Mouse (Mus musculus) left cerebral cortex, adult 2 months (tissue): ENCODE measurements around the gene Srebf1. TPM values are rescaled to one million over a fixed set of nuclear protein-coding genes. Genes with fewer than 3 reads are reported as not detected.
A peak's percentile ranks its signal among the peaks of the same experiment; 100 is the strongest.

Experiments used
- DNase-seq, 2 experiments: peaks; one replicate each; pipeline ENCODE4 v3.0.0; 2021 to 2022; ENCODE audit warnings: low spot score in 2 of 2, mixed read lengths in 1 of 2; ENCODE audit errors: extremely low spot score in 1 of 2
- H3K27ac ChIP-seq: fragments of 200-600 bp; 2 replicates; pipeline ENCODE4 v1.8.1; 2022
- H3K4me3 ChIP-seq: fragments of 200-600 bp; 2 replicates; pipeline ENCODE4 v1.8.1; 2022
- CTCF ChIP-seq: fragments of 200-600 bp; IDR thresholded peaks from 2 replicates; pipeline ENCODE4 v1.8.1; 2022; ENCODE audit warnings: antibody characterized with exemption, mild to moderate bottlenecking, moderate library complexity
- intact Hi-C: fragments of 180-260 bp; cut with DNase I; formaldehyde crosslinking; loops from one replicate; pipeline ENCODE4 v1.15.1; 2025
- long read RNA-seq, 2 experiments: library from polyadenylated mRNA; stranded (forward); transcript quantifications; one replicate each; pipeline ENCODE4 v2.0.0; 2021; ENCODE audit warnings: borderline mapping rate in 2 of 2
- total RNA-seq, 2 experiments: library from RNA; stranded (reverse); gene quantifications; 2 replicates each; pipeline ENCODE4 v1.2.3; 2021

Srebf1 gene
- 10 to 100 TPM; 50.1 to 66.1 TPM for total RNA-seq
- long read RNA-seq, experiment 1, full-length matches to known transcripts = 28 of 76 reads
- long read RNA-seq, experiment 1, partial matches to known transcripts = 10 of 76 reads
- long read RNA-seq, experiment 1, other reads (novel, unspliced or antisense) = 38 of 76 reads
- long read RNA-seq, experiment 2, full-length matches to known transcripts = 13 of 56 reads
- long read RNA-seq, experiment 2, partial matches to known transcripts = 11 of 56 reads
- long read RNA-seq, experiment 2, other reads (novel, unspliced or antisense) = 32 of 56 reads

GRCm38 (mm10) chr11:60222469-60223236, at the start of gene Srebf1:
Gene Srebf1, minus strand, starts transcription at chr11:60222581.
- intact Hi-C loops = no loop called here
- H3K27ac ChIP-seq = peak within 1 kb of the TSS; percentile 80
- peak within 1 kb of the TSS; percentile 40 for H3K4me3 ChIP-seq
- peak; percentile 29 for TF ChIP-seq CTCF
- DNase-seq = peak; percentile 70 to 71

- no peak for TF ChIP-seq CTCF
These were observed 46.2 kb upstream of the Srebf1 start for GRCm38 (mm10) chr11:60268563-60268962.

GRCm38 (mm10) chr11:60265271-60265985, 43.0 kb upstream of the Srebf1 start:
- H3K4me3 ChIP-seq = no peak overlapping the region
- no peak for TF ChIP-seq CTCF
- no peak for DNase-seq
- intact Hi-C loops = no loop called here
- no peak overlapping the region for H3K27ac ChIP-seq

More at GRCm38 (mm10) chr11:60268563-60268962, 46.2 kb upstream of the Srebf1 start:
- no peak for DNase-seq
- no peak overlapping the region for H3K4me3 ChIP-seq
- H3K27ac ChIP-seq = no peak overlapping the region
- intact Hi-C loops = no loop called here

GRCm38 (mm10) chr11:60264651-60265050, 42.3 kb upstream of the Srebf1 start:
- no peak overlapping the region for H3K4me3 ChIP-seq
- intact Hi-C loops = no loop called here
- TF ChIP-seq CTCF = no peak
- H3K27ac ChIP-seq = no peak overlapping the region; the same call in 1 of the 2 replicates
- DNase-seq = no peak

- intact Hi-C loops = no loop called here
- TF ChIP-seq CTCF = no peak
- 0 out of 2 replicates have a peak overlapping the region, but pooled peaks have one; percentile 1 for H3K27ac ChIP-seq
- H3K4me3 ChIP-seq = no peak overlapping the region
- DNase-seq = no peak
These were observed 40.0 kb upstream of the Srebf1 start for GRCm38 (mm10) chr11:60262396-60262795.

GRCm38 (mm10) chr11:60260743-60261142, 38.4 kb upstream of the Srebf1 start:
- no peak for TF ChIP-seq CTCF
- DNase-seq = no peak
- no peak overlapping the region for H3K27ac ChIP-seq
- no peak overlapping the region for H3K4me3 ChIP-seq
- intact Hi-C loops = no loop called here

- intact Hi-C loops = no loop called here
- no peak overlapping the region; the same call in 1 of the 2 replicates for H3K27ac ChIP-seq
- DNase-seq = no peak
- no peak overlapping the region for H3K4me3 ChIP-seq
- TF ChIP-seq CTCF = no peak
These were observed 35.3 kb upstream of the Srebf1 start for GRCm38 (mm10) chr11:60257696-60258095.

- no peak for DNase-seq
- no peak for TF ChIP-seq CTCF
- intact Hi-C loops = no loop called here
- H3K4me3 ChIP-seq = no peak overlapping the region
- H3K27ac ChIP-seq = peak overlapping the region; percentile 28; the same call in 1 of the 2 replicates
These were observed 34.3 kb upstream of the Srebf1 start for GRCm38 (mm10) chr11:60256713-60257112.

- no peak overlapping the region; the same call in 1 of the 2 replicates for H3K27ac ChIP-seq
- no peak overlapping the region for H3K4me3 ChIP-seq
- DNase-seq = no peak
- TF ChIP-seq CTCF = no peak
- intact Hi-C loops = no loop called here
These were observed 33.8 kb upstream of the Srebf1 start for GRCm38 (mm10) chr11:60256176-60256681.

GRCm38 (mm10) chr11:60255639-60256038, 33.3 kb upstream of the Srebf1 start:
- intact Hi-C loops = no loop called here
- no peak overlapping the region for H3K4me3 ChIP-seq
- H3K27ac ChIP-seq = no peak overlapping the region

GRCm38 (mm10) chr11:60255181-60255580, 32.8 kb upstream of the Srebf1 start:
- H3K27ac ChIP-seq = no peak overlapping the region
- no peak overlapping the region for H3K4me3 ChIP-seq
- DNase-seq = no peak
- no peak for TF ChIP-seq CTCF
- intact Hi-C loops = no loop called here

More at GRCm38 (mm10) chr11:60255639-60256038, 33.3 kb upstream of the Srebf1 start:
- no peak for DNase-seq
- TF ChIP-seq CTCF = no peak
